Mouse (Mus musculus): ENCODE results near the gene Slc5a1.

GRCm38 (mm10) chr5:33146837-33147236 lies 42.8 kb downstream of the Slc5a1 start:
- TF ChIP-seq CTCF (IDR thresholded peaks at IDR 0.05): no peak
- no peak for TF ChIP-seq EP300 (IDR thresholded peaks at IDR 0.05)

All from lung, postnatal 0 days (tissue).